Mouse (Mus musculus): ENCODE measurements around the gene Hnf1b.

Hnf1b gene

DNA sequence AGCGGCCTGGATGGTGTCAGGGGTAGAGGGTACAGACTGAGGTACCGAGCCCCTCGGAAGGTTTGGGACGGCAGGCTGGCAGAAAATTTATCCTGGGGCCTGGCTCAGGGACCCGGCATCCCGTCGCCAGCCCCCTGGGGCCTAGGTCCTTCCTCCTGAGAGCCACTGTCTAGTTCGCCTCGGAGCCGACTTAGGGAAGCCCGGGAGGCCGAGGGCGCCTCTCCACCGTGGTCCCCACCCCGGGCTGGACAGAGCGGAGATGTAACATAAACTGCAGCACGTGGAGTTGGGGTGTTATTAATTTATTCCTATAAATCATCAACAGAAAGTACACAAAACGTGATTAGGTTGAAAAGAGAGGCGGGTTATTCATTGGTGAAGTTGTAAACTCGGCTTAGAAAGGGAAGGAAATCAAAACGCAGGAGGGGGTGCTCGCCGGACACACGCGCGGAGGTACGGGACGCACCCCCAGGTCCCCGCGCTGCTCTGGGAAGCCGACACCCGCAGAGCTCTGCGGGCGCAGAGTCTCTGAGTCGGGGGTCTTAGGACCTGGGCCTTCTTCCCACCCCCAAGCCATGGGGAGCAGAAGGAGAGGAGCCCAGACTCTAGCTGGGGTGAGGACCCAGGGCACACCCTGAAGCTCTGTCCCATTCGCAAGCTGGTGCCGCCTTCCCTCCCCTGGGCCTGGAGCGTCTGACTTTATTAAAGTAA, 2.8 kb downstream of the Hnf1b start:
- DNase-seq (ENCODE audit: extremely low spot score, low spot score) = peak; percentile 66

DNA sequence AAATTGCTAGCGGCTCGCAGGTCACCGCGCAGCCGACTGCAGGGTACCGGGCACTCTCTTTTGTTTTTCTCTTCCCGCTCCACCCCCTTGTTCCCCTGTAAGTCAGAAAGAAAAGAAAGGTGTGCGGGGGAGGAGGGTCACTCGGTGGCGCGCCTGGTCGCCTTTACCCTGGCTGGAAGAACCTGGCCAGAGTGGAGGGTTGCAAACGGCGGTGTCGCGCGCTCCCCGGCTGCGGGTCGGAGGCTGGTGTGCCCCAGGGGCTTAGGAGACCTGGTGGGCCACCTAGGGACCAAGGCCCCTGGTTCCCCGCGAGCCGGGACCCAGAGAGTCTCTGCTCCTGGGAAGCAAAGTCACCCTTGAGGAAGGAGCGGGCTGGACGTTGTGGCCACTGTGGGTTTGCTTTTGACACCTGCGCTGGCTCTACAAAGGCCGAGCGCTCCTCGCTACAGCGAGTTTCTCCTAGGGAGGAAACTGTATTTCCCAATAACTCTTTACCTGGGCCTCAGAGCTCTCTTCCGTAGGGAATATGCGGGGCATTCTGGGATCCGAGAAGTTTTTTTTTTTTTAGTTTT, 3.4 kb downstream of the Hnf1b start:
- no peak for DNase-seq (ENCODE audit: extremely low spot score, low spot score)

DNA sequence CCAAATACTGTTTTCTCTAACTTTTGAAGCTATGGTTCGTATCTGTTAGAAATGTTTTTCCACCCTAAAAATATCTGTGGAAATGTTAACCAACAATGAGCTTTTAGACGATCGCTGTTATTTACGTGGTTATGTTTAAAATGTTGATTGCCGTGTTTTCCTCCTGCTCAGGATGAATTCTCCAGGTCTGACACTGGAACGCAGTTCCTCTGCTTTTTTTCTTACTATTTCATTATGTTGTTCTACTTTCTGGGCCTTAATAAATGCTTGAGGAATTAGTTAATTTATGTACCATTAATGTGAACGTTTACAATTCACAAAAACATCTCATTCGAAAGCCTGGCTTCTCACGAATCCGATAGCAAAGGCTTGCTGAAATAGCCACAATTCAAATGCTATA, 4.2 kb downstream of the Hnf1b start:
- no peak for DNase-seq (ENCODE audit: extremely low spot score, low spot score)

DNA sequence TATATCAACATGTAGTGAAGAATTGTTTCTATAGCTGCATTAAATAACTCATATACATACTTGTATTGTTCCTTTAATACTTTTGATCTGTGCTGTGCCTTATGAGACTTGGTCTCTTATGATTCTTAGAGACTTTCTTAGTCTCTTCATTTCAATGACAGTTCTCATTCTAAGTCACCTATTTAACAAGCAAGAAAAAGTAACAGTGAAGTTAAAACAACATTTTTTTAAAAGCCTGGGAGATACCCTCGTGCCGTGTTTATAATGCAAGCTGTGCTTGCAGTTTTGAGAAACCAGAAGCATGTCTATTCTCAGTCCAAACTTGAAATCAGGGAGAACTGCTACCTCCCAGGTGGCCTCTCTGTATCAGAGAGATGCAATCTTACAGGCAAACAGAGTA, 4.8 kb downstream of the Hnf1b start:
- no peak for DNase-seq (ENCODE audit: extremely low spot score, low spot score)

DNA sequence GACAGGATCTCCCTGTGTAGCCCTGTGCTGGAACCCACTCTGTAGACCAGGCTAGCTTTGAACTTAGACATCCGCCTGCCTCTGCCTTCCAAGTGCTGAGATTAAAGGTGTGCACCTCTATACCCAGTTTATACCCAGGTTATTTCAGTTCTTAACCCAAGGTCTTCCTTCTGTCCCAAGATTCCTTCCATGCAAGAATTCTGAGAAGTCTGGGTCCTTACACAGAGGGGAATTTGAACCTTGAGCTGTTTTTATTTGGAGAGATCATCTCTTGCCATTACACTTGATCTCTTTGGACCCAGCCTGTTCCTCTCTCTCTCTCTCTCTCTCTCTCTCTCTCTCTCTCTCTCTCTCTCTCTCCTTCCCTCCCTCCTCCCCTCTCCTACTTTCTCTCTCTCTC, 7.4 kb downstream of the Hnf1b start:
- DNase-seq (ENCODE audit: extremely low spot score, low spot score) = no peak

DNA sequence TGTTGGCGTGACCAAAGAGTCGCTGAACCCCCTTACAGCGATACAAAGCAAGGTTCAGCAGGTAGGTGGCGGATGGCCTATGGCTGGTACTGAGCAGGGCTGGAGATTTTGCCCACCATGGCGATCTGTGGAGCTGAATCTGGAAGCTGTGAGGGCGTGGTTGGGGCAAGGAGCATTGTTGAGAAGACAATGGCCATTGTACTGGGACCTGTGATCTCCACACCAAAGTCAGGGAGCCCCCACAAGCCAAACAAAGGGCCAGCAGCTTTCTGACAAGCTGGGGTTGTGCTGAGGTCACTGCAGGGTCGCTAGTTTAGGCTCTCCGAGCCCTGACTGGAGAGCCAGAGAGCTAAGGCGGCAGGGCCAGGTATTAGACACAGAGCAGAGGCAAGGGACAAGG, 15.4 kb downstream of the Hnf1b start:
- peak; percentile 30 for DNase-seq (ENCODE audit: extremely low spot score, low spot score)

DNA sequence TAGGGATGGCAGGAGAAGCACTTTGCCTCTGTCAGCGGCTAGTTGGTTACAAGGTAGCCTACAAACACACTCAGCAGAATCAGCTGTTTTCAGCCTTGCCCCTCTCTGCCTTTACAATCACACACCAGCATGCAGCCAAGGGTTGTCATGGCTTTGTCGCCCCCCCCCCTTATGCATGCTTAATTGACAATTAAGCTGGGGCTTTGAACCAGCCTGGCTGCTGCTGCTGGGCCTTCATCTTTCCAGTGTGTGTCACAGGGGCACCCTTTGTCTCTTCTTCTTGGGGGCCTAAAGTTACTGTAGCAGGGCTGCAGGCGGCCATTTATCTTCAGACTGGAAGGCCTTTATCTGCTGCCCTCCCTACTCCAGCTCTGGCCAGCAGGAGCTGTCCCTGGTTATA, 17.7 kb downstream of the Hnf1b start:
- no peak for DNase-seq (ENCODE audit: extremely low spot score, low spot score)

DNA sequence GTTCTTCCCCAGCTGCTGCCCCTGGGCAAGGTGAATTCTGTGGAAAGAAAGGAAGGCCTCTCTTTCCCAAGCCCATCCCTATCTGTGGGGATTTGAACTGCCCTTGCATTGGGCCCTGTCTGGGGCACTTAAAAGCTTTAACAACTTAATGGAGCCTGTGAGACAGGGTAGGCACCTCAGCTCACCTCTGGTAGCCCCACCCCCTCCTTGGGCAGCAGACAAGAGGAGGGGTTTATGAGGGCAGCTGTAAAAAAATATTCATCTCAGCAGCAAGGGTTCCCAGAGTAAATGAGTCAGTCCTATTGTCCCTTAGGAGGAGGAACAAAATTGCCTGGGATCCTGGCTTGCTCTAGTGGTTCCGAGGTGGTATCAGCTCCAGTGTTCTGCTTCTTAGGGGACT, 19.3 kb downstream of the Hnf1b start:
- no peak for DNase-seq (ENCODE audit: extremely low spot score, low spot score)

DNA sequence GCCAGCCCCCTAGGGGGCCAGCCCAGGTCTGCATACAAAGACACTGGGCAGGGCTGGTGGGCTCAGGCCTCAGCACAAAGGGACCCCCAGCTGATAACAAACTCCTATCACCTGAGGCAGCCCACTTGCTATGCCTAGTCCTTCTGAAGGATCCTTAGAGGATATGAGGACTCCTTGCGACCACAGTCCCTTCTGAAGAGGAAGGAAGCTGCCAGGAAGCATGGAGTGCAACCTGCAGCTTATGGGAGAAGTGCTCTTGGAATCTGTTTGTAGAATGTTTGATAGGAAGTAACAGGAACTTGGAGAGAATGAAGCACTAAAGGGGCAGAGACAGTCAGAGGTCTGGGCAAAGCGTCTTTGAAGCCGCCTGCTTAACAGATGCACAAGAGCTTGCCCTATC, 19.8 kb downstream of the Hnf1b start:
- no peak for DNase-seq (ENCODE audit: extremely low spot score, low spot score)

DNA sequence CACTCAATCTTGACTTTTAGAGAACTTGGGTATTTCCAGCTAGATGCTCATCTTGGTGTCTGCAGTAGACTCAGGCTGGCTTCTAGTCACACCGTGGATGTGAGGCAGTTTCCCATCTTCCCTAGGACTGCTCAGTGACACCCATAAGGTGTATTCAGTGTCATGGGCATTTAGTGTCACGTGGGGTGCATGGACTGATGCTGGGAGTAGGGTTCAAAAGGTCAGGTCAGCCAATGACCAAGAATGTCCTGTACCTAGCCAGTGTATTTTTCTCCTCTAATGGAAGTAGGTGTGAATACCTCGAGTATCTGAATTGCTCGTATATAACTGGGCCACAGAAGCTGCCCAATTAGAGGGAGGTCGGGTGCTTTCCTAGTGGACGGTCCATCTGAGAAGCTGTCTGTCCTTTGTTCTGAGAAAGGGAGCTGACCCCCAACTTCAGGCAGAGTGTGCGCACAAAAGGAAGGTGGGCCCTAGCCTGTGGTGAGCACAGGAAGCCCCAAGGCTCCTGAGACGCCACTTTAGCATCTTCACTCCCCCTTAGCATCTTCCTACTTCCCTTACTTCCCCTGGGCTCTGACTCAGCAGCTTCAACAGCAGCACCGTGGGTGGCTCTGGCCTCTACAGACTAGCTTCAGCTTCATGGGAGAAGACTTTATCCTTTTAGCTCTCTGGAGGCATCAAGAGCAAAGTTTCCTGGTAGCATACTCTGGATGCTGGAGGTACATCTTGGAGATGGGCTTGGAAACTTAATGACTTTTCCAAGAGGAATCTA, 22.1 kb downstream of the Hnf1b start:
- DNase-seq (ENCODE audit: extremely low spot score, low spot score) = no peak

DNA sequence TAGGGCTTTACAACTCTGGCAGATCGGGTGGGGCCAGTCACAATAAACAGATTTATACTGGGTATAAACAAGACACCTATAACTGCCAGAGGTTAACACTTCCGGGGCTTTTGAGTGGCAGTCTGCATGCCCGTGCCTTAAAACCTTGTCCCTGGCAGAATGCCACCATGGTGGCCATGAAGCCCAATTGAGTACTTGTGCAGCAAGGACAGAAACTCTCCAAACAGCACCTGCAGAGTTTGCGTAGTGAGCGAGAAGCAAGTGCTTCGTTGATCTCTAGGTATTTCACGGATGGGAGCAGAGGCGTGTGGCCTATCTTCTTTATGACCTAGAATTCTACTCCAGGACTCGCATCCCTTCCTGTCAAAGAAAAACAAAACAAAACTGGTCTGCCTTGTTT, 23.6 kb downstream of the Hnf1b start:
- no peak for DNase-seq (ENCODE audit: extremely low spot score, low spot score)

DNA sequence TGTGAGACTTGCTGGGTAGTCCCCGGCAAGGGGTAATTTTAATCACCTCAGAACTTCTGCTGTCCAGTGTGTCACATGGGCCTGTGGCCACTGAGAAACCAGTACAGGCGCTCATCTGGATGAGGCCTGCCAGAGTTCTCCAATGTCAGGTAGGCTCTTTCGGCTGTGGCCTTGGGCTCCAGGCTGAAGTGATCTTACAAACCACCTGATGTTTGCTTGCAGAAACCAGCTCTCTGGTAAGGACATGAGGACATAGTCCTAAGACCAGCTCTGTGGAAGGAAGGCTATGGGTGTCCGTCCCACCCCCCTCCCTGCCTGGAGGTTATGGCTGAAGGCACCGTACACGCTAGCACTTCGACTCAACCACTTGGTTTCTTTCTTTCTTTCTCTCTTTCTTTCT, 26.8 kb downstream of the Hnf1b start:
- DNase-seq (ENCODE audit: extremely low spot score, low spot score) = no peak

DNA sequence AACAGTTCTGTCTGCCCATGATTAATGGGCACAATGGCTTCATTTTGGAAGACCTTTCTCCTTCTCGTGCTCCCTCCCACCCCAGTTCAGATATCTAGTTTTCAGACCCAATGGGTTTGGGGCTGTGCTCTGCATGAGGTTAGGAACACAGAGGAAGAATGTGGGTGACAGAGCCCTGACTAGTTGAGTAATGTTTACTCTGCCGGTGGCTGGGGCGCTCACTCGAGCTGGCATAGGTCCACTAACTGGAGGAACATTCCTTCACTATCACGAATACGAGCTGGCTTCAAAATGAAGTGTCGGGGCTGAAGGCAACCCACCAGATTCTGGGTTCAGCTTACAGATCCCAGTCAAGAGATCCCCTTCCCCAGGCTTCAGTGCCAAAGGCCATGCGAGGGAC, 27.9 kb downstream of the Hnf1b start:
- DNase-seq (ENCODE audit: extremely low spot score, low spot score) = no peak

DNA sequence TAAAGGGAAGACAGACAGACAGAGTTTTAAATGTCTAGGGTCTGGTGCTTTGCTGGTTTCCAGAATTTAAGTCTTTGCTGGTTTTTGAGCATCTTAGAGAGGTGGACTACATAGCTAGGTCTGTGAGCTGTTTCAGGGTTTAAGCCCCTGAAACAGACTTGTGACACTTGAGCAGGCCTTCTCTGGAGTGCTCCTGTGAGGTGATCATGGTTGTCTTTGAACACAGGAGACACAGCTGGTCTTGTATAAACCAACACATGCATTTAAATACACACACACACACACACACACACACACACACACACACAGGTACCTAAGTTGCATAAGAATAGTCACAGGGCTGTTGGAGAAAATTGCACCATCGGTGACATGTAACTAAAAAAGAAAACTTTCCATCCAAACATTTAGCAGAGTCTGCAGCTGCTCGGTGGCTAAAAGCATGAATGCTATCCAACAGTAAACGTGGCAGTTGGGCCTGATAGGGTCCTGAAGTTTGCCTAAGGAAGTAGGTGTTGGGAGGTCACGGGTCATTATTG, 28.6 kb downstream of the Hnf1b start:
- no peak for DNase-seq (ENCODE audit: extremely low spot score, low spot score)

DNA sequence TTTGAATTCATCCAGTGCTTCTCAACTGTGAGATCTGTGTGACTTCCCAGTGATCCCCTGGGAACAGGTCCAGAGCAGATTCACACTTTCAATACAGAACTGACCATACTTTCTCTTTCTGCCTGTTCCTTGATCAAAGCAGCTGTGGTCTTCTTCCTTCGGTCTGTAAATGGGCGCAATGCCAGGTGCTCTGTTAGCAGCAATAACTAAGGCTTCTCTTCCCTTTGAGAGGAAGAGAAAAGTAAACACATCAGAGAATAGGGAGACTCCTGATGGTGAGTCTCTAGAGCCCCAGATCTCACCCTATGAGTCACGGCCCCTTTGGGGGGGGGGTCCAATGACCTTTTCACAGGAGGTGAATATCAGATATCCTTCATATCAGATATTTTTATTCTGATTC, 29.3 kb downstream of the Hnf1b start:
- DNase-seq (ENCODE audit: extremely low spot score, low spot score) = no peak

DNA sequence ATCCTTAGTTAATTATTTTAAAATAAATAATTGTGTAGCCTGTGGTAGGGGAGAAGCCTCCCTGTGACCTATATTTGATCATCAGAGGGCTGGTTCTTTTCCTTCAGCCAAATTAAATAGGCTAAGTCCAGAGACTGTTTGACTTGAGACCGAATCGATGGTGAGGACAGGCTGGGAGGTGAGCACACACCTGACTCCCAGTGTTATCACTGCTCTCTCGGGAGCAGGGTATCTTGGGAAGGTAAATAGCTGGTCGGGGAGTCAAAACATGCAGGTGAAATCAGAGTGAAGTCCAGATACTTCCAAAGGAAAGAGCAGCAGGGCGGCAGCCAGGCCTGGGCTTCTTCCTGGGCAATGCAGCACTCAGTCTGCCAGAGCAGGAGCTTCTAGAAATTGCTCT, 31.6 kb downstream of the Hnf1b start:
- no peak for DNase-seq (ENCODE audit: extremely low spot score, low spot score)

DNA sequence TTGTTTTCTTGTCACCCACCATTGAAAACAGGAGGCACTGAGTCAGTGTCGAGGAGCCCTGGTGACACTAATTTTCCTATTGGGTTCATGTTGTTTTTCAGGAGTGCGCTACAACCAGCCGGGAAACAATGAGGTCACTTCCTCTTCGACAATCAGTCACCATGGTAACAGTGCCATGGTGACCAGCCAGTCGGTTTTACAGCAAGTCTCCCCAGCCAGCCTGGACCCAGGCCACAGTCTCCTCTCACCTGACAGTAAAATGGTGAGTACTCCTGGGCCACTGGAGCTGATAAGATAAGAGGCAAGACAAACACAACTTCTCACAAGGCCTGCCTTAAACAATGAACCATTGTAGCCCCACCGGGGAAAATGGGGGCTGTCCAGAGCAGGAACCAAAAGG, 32.7 kb downstream of the Hnf1b start:
- no peak for DNase-seq (ENCODE audit: extremely low spot score, low spot score)

DNA sequence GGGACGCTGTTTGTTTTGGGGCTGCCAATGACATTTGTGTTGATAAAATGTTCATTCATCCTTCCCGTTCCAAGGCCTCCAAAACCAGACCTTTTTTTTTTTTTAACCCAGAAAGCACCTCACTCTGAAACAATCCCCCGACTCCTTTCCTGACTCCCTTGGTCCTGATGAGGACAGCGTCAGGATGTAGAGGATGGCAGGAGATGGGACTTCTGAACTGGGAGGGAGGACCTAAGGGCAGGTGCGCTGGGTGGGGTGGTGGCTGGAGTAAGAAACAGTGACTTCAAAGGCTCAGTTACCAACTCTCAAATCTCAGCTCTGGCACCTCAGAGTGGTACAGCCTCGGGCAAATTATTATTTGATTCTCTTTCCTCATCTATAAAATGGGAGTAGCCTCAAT, 33.2 kb downstream of the Hnf1b start:
- DNase-seq (ENCODE audit: extremely low spot score, low spot score) = no peak

DNA sequence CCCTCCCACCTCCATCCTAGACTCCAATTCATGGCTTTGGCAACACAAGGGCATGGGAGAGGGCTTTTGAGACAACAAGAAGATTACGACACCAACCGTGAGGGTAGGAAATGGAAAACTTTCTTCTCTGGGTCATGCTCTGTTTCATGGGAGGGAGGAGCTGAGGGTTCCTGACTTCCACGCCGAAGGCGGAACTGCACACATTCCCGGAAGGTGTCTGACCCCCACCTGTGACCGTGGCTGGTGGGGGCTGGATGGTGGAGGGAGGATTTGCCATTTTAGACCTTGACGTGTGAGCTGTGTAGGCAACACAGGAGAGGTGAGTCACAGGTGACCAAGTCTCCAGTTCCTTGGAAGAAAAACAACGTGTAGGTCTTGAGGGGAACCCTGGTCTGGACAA, 33.9 kb downstream of the Hnf1b start:
- DNase-seq (ENCODE audit: extremely low spot score, low spot score) = no peak

DNA sequence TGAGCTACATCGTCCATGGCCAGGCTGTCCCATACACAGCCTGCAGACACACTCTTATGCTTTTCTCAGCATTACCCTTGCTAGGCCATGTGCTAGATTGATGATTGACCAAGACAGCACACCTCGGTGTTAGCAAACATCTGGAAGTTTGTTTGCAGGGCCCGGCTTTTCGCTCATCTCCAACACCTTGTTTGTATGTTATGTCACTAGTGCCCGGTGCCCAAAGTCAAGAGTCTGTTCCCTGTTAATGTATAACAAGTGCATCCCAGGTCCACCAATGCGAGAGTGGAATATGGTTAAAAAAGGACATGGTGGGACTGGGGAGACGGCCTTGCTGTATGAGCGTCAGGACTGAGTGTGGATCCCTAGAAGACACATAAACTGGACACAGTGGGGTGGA, 35.3 kb downstream of the Hnf1b start:
- DNase-seq (ENCODE audit: extremely low spot score, low spot score) = no peak

DNA sequence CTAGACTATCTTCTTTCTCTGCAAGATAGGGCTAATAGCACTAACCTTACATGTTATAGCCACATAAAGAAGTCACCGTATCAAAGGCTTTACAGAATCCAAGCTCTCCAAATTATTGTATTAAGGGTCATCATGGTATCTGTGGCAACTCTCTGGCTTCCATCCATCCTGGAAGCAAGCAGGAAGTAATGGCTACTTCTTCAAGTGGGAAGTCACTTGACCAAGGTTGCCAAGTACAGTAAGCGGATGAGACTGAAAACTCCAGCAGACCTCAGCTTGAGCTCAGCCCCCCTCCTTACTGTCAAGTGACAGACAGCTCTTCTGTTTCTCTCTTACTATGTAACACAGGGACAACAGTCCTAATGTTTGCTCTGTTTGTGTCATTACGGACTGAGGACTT, 36.9 kb downstream of the Hnf1b start:
- no peak for DNase-seq (ENCODE audit: extremely low spot score, low spot score)

DNA sequence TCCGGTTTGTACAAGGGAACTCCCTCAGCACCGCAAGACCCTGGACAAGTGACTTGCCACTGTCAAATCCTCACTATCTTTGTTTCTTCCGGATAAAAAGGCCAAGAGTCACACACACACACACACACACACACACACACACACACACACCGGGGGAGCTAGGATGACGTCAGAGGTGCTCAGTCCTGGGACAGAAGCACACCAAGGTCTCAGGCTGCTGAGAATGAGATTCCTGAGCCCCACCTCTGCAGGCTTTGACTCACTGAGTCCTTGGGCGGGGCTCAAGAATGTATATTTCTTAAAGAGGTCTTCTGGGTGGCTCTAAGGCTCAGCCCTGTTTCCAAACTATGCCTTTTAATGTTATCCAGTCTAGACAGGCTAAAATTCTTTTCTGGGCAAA, 41.5 kb downstream of the Hnf1b start:
- no peak for DNase-seq (ENCODE audit: extremely low spot score, low spot score)

DNA sequence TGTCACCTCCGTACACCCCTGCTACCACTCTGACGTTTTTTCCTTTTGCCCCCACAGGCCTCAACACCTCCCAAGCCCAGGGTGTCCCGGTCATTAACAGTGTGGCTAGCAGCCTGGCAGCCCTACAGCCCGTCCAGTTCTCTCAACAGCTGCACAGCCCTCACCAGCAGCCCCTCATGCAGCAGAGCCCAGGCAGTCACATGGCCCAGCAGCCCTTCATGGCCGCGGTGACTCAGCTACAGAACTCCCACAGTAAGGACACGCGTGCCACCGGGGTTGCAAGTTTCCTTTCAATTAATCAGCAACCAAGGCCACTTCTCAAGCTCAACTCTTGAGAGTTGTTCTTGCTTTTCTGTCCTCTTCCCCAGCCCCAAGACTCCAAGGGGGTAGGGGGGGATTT, 43.5 kb downstream of the Hnf1b start:
- no peak for DNase-seq (ENCODE audit: extremely low spot score, low spot score)

Data from neural tube, embryonic 10.5 days (tissue).